Mouse (Mus musculus) spleen, adult 2 months (tissue): ENCODE data around the gene Fyn.

Experiments used
- CTCF ChIP-seq: fragments of 200-500 bp; IDR thresholded peaks from 2 replicates; pipeline ENCODE4 v1.5.1; 2011; ENCODE audit warnings: mild to moderate bottlenecking, inconsistent platforms; ENCODE audit not compliant: insufficient read depth, insufficient read length, insufficient replicate concordance; ENCODE audit errors: extremely low read depth
- POLR2A ChIP-seq: fragments of 200-500 bp; IDR thresholded peaks from 2 replicates; pipeline ENCODE4 v1.6.1; 2011; ENCODE audit warnings: low read depth, low read length, inconsistent platforms

DNA sequence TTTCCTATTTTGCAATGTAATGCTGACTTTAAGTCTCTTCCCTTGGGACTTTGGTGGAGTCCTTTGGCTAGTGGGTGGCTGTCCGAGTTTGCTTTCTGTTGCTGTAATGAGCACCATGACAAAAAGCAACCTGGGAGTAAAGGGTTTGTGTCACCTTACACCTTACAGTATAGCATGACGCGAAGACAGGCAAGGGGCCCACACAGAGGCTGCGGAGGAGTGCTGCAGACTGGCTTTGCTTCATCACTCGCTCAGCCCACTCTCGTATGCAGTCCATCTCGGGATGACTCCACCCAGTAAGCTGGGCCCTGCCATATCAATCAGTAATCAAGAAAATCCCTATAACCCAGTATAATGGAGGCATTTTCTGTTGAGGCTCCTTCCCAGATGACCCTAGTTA is 65.2 kb downstream of the Fyn start:
- TF ChIP-seq CTCF, result no peak
- no peak for TF ChIP-seq POLR2A
